Mouse (Mus musculus) heart, postnatal 0 days (tissue): Measurements from ENCODE around the gene 1700029I15Rik.

Experiments used
- CTCF ChIP-seq: IDR thresholded peaks from 2 replicates; pipeline ENCODE4 v1.5.1; 2016; ENCODE audit warnings: antibody characterized with exemption, control low read depth, low read depth
- EP300 ChIP-seq: IDR thresholded peaks from 2 replicates; pipeline ENCODE4 v1.6.1; 2016; ENCODE audit warnings: antibody characterized with exemption, low read depth

- TF ChIP-seq EP300 (no peak), CTCF (no peak)
Observed at GRCm38 (mm10) chr2:92380495-92381050, 1.8 kb upstream of the 1700029I15Rik start.
